Mouse (Mus musculus): Measurements from ENCODE around the gene Jph2. TPM values are rescaled to one million over a fixed set of nuclear protein-coding genes. Genes with fewer than 3 reads are reported as not detected.

Gene Jph2
- polyA plus RNA-seq, 1 experiment from 2014 or later = 0.20 TPM

DNA sequence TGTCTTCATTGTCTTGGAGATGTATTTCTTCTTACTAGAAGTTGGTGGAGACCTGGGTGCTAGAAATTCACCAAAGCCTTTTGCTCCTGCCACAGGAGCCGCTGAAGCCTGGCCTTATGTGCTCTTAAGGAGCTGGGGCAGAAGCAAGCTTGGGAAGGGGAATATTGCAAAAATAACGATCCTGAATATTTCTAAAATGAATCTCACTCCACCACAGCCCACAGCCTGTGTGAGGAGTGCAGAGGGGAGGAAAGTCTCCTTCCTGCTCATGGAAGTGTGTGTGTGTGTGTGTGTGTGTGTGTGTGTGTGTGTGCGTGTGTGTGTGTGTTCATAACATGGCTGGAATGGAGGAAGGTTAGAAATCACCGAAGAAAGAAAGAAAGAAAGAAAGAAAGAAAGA lies 977 bp upstream of the Jph2 start:
- H3K9ac ChIP-seq (replicated peaks; ENCODE audit: low read depth, low read length) = no peak overlapping the region
- no peak overlapping the region for H3K4me3 ChIP-seq (ENCODE audit: low read depth, low read length)
- H3K4me1 ChIP-seq (ENCODE audit: control insufficient read depth, insufficient read depth, low read length) = no peaks in the 10 kb centered on the region
- H3K36me3 ChIP-seq (ENCODE audit: control insufficient read depth, insufficient read depth, low read length) = no peaks in the 10 kb centered on the region
- no peaks in the 10 kb centered on the region for H3K27me3 ChIP-seq (ENCODE audit: control insufficient read depth, insufficient read depth, low read length)
- no peak overlapping the region for H3K27ac ChIP-seq (ENCODE audit: low read depth, low read length)
- H3K9me3 ChIP-seq (ENCODE audit: control insufficient read depth, low read length) = no peaks in the 10 kb centered on the region
- no peak for ATAC-seq (ENCODE audit: low read depth)
- H3K4me2 ChIP-seq (ENCODE audit: low read depth, low read length) = no peak overlapping the region
- 90% methylated on average over 4 of the region's 4 CpGs for WGBS

GRCm38 (mm10) chr2:163397071-163397470 lies 722 bp downstream of the Jph2 start:
- 92% methylated on average over 19 of the region's 19 CpGs for WGBS
- no peaks in the 10 kb centered on the region for H3K36me3 ChIP-seq (ENCODE audit: control insufficient read depth, insufficient read depth, low read length)
- ATAC-seq (ENCODE audit: low read depth) = no peak
- no peaks in the 10 kb centered on the region for H3K9me3 ChIP-seq (ENCODE audit: control insufficient read depth, low read length)
- no peak overlapping the region for H3K27ac ChIP-seq (ENCODE audit: low read depth, low read length)
- no peak overlapping the region for H3K4me3 ChIP-seq (ENCODE audit: low read depth, low read length)
- no peaks in the 10 kb centered on the region for H3K27me3 ChIP-seq (ENCODE audit: control insufficient read depth, insufficient read depth, low read length)
- no peak overlapping the region for H3K4me2 ChIP-seq (ENCODE audit: low read depth, low read length)
- no peaks in the 10 kb centered on the region for H3K4me1 ChIP-seq (ENCODE audit: control insufficient read depth, insufficient read depth, low read length)
- no peak overlapping the region for H3K9ac ChIP-seq (replicated peaks; ENCODE audit: low read depth, low read length)

DNA sequence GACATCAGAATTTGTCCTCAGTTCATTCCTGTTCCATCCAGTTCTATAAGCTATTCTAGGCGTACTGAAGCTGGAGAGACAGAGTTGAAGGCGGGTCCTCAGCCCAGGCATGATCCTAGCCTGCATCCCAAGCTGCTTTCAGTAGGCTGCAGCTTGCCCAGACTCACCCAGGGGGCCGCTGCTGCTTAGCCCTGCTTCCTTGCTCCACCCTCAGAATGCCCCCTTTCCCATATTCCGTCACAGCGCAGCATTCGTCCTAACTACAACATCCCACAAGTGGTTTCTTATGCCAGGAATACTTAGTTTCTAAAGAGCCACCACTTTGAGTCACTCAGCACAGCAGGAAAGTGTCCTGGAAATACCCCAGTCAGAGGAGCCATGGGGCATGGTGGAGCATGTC lies 2.8 kb downstream of the Jph2 start:
- no peak for ATAC-seq (ENCODE audit: low read depth)
- Histone ChIP-seq H3K9ac (replicated peaks; ENCODE audit: low read depth, low read length) (no peak overlapping the region), H3K4me2 (ENCODE audit: low read depth, low read length) (no peak overlapping the region), H3K36me3 (ENCODE audit: control insufficient read depth, insufficient read depth, low read length) (no peaks in the 10 kb centered on the region), H3K4me1 (ENCODE audit: control insufficient read depth, insufficient read depth, low read length) (no peaks in the 10 kb centered on the region), H3K4me3 (ENCODE audit: low read depth, low read length) (no peak overlapping the region), H3K27me3 (ENCODE audit: control insufficient read depth, insufficient read depth, low read length) (no peaks in the 10 kb centered on the region), H3K9me3 (ENCODE audit: control insufficient read depth, low read length) (no peaks in the 10 kb centered on the region), H3K27ac (ENCODE audit: low read depth, low read length) (no peak overlapping the region)
- 81% methylated on average over 6 of the region's 6 CpGs for WGBS

DNA sequence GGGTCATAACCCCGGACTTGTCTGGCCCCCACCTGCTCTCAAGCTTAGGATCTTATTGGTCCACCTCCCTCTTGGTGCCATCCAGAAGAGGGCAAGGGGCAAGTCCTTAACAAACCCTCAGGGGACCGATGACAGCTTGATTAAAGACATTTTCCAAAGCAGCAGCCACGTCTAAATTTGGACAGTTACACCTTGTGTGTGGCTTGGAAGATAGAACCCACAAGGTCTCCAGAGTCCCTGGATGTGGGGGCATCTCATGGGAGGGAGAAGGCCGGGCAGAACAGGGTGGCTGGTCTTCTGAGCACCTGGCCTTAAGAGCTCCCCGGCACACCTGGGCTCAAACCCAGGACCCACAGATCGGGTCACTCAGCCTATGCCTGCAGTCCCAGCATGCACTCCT lies 3.8 kb downstream of the Jph2 start:
- no peak for ATAC-seq (ENCODE audit: low read depth)
- Histone ChIP-seq H3K27me3 (ENCODE audit: control insufficient read depth, insufficient read depth, low read length) (no peaks in the 10 kb centered on the region), H3K27ac (ENCODE audit: low read depth, low read length) (no peak overlapping the region), H3K9me3 (ENCODE audit: control insufficient read depth, low read length) (no peaks in the 10 kb centered on the region), H3K4me1 (ENCODE audit: control insufficient read depth, insufficient read depth, low read length) (no peaks in the 10 kb centered on the region), H3K9ac (replicated peaks; ENCODE audit: low read depth, low read length) (no peak overlapping the region), H3K4me2 (ENCODE audit: low read depth, low read length) (no peak overlapping the region), H3K36me3 (ENCODE audit: control insufficient read depth, insufficient read depth, low read length) (no peaks in the 10 kb centered on the region), H3K4me3 (ENCODE audit: low read depth, low read length) (no peak overlapping the region)
- WGBS = 81% methylated on average over 6 of the region's 6 CpGs

DNA sequence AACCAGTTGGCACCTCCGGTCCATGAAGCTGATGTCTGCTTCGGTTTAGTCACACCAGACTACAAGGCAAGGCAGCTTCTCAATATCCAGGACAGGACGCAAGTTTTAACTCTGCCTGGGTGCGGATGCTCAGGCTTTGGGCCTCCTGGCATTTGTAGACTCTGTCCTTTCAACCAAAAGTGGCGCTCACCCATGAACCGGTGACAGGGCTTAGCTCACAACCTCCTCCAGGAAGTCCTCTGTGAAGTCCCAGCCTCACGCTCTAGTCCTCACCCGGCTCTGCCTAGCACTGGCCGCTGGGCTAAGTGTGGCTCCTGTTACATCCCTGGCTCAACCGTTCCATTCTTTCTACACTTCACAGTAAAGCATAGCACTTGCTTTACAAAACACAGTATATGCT lies 4.6 kb downstream of the Jph2 start:
- ATAC-seq (ENCODE audit: low read depth) = no peak
- Histone ChIP-seq H3K4me3 (ENCODE audit: low read depth, low read length) (no peak overlapping the region), H3K27ac (ENCODE audit: low read depth, low read length) (no peak overlapping the region), H3K36me3 (ENCODE audit: control insufficient read depth, insufficient read depth, low read length) (no peaks in the 10 kb centered on the region), H3K4me2 (ENCODE audit: low read depth, low read length) (no peak overlapping the region), H3K27me3 (ENCODE audit: control insufficient read depth, insufficient read depth, low read length) (no peaks in the 10 kb centered on the region), H3K9me3 (ENCODE audit: control insufficient read depth, low read length) (no peaks in the 10 kb centered on the region), H3K4me1 (ENCODE audit: control insufficient read depth, insufficient read depth, low read length) (no peaks in the 10 kb centered on the region), H3K9ac (replicated peaks; ENCODE audit: low read depth, low read length) (no peak overlapping the region)
- 90% methylated on average over 10 of the region's 10 CpGs for WGBS

DNA sequence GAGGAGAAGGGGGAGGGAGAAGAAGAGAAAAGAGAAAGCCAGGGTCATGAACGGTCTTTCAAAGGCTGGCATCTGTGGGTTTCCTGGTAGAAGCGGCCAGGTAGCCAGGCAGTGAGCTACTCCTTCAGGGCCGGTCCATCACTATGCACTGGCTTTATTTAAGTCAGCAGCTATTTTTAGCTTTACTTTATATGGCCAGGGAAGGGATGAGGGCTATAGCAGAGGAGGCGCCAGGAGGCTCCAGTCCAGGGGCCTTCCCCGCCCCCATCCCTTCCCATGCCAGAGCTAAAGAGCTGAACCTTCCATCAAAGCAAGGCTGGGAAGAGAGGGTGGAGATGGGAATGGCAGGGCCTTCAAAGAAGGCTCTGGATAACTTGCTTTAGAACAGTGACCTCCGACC lies 5.4 kb downstream of the Jph2 start:
- H3K27me3 ChIP-seq (ENCODE audit: control insufficient read depth, insufficient read depth, low read length) = no peaks in the 10 kb centered on the region
- H3K4me3 ChIP-seq (ENCODE audit: low read depth, low read length) = no peak overlapping the region
- H3K9ac ChIP-seq (replicated peaks; ENCODE audit: low read depth, low read length) = no peak overlapping the region
- H3K9me3 ChIP-seq (ENCODE audit: control insufficient read depth, low read length) = no peaks in the 10 kb centered on the region
- H3K4me1 ChIP-seq (ENCODE audit: control insufficient read depth, insufficient read depth, low read length) = no peaks in the 10 kb centered on the region
- H3K27ac ChIP-seq (ENCODE audit: low read depth, low read length) = no peak overlapping the region
- 69% methylated on average over 6 of the region's 6 CpGs for WGBS
- ATAC-seq (ENCODE audit: low read depth) = no peak
- no peak overlapping the region for H3K4me2 ChIP-seq (ENCODE audit: low read depth, low read length)
- H3K36me3 ChIP-seq (ENCODE audit: control insufficient read depth, insufficient read depth, low read length) = no peaks in the 10 kb centered on the region

- Histone ChIP-seq H3K36me3 (ENCODE audit: control insufficient read depth, insufficient read depth, low read length) (no peaks in the 10 kb centered on the region), H3K9ac (replicated peaks; ENCODE audit: low read depth, low read length) (no peak overlapping the region), H3K27me3 (ENCODE audit: control insufficient read depth, insufficient read depth, low read length) (no peaks in the 10 kb centered on the region), H3K9me3 (ENCODE audit: control insufficient read depth, low read length) (no peaks in the 10 kb centered on the region), H3K27ac (ENCODE audit: low read depth, low read length) (no peak overlapping the region), H3K4me2 (ENCODE audit: low read depth, low read length) (no peak overlapping the region), H3K4me3 (ENCODE audit: low read depth, low read length) (no peak overlapping the region), H3K4me1 (ENCODE audit: control insufficient read depth, insufficient read depth, low read length) (no peaks in the 10 kb centered on the region)
- ATAC-seq (ENCODE audit: low read depth) = no peak
- 81% methylated on average over 15 of the region's 15 CpGs for WGBS
These were observed 11.2 kb downstream of the Jph2 start for GRCm38 (mm10) chr2:163386423-163387190.

- Histone ChIP-seq H3K27me3 (ENCODE audit: control insufficient read depth, insufficient read depth, low read length) (no peaks in the 10 kb centered on the region), H3K4me2 (ENCODE audit: low read depth, low read length) (no peak overlapping the region), H3K4me3 (ENCODE audit: low read depth, low read length) (no peak overlapping the region), H3K9me3 (ENCODE audit: control insufficient read depth, low read length) (no peaks in the 10 kb centered on the region), H3K27ac (ENCODE audit: low read depth, low read length) (no peak overlapping the region), H3K4me1 (ENCODE audit: control insufficient read depth, insufficient read depth, low read length) (no peaks in the 10 kb centered on the region), H3K9ac (replicated peaks; ENCODE audit: low read depth, low read length) (no peak overlapping the region), H3K36me3 (ENCODE audit: control insufficient read depth, insufficient read depth, low read length) (no peaks in the 10 kb centered on the region)
- 81% methylated on average over 6 of the region's 6 CpGs for WGBS
- no peak for ATAC-seq (ENCODE audit: low read depth)
These were observed 12.7 kb downstream of the Jph2 start for GRCm38 (mm10) chr2:163385126-163385525.

DNA sequence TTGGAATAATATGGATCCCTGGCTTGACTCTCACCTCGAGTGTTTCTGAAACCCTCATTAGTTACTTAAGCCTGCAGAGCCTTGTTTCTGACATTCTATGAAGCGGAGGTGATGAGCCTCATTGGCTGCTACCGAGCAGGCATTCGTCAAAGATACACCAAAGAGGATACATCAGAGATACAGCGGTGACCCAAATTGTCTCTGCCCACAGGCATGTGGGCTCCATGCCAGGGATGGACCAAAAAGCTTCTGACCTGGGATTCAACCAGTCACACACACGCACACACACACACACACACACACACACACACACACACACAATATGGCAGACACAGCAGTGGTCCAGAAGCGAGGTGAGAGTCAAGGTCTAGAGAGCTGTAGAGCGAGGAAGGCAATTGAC lies 16.5 kb downstream of the Jph2 start:
- Histone ChIP-seq H3K9ac (replicated peaks; ENCODE audit: low read depth, low read length) (no peak overlapping the region), H3K27ac (ENCODE audit: low read depth, low read length) (no peak overlapping the region), H3K36me3 (ENCODE audit: control insufficient read depth, insufficient read depth, low read length) (no peaks in the 10 kb centered on the region), H3K27me3 (ENCODE audit: control insufficient read depth, insufficient read depth, low read length) (peaks cover 4% of the 10 kb centered on the region; the same call in 1 of the 2 replicates), H3K4me2 (ENCODE audit: low read depth, low read length) (no peak overlapping the region), H3K4me3 (ENCODE audit: low read depth, low read length) (no peak overlapping the region), H3K9me3 (ENCODE audit: control insufficient read depth, low read length) (no peaks in the 10 kb centered on the region), H3K4me1 (ENCODE audit: control insufficient read depth, insufficient read depth, low read length) (no peaks in the 10 kb centered on the region)
- ATAC-seq (ENCODE audit: low read depth) = no peak
- 91% methylated on average over 8 of the region's 8 CpGs for WGBS
